Mouse (Mus musculus): ENCODE results near the gene Fn3krp. TPM values are rescaled to one million over a fixed set of nuclear protein-coding genes. Genes with fewer than 3 reads are reported as not detected.

Gene Fn3krp
- polyA plus RNA-seq, 1 experiment from 2014 or later: 8.9 TPM

DNA sequence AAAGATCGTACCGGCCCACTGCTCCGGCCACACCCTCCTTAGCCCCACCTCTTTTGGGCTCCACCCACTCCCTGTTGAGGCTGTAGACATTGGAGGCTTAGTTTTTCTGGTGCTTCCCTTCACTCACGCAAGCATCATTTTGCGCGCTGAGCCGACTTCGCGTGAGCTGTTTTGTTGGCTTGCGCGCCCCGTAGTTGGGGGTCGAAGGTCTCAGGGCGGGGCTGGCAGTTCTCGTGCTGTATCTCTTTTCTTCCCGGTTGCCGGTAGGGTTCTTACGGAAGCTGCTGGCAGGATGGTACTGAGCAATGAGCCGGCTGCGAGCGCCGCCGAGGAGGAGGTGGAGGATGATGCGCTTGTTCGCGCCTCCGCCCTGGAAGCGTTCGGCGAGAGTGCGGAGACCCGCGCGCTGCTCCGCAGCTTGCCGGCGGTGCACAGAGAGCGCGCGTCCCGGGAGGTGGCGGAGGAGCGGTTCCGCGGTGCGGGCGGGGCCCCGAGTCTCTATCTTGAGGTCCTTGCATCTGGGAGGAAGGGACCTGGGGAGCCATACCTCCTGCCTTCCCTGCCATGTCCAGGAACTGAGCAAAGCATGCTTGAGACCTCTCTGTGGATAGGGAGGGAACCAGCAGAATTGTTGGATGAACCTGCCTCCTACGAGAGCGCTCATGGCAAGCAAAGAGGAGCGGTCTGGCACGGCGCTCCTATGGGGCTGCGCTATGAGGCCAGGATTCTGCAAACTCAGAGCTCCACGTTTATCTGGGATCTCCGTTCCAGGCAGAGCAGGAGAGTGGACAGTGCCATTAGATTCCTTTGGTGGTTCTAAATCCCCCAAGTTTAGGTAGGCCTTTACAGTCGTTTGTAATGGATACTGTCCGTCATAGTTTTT is 30.8 kb downstream of the Fn3krp start, which contains the start of gene Tbcd:
Gene Tbcd, plus strand, starts transcription at position 197 of the 883 bp plus-strand sequence.
- Histone ChIP-seq H3K27me3 (no peaks in the 10 kb centered on the region), H3K4me3 (peak within 1 kb of the TSS; percentile 98), H3K9ac (peak within 1 kb of the TSS; percentile 62), H3K36me3 (peaks cover 12% of the 10 kb centered on the region), H3K9me3 (no peaks in the 10 kb centered on the region), H3K27ac (peak within 1 kb of the TSS; percentile 72), H3K4me1 (peaks cover 10% of the 10 kb centered on the region; the same call in 1 of the 2 replicates), H3K4me2 (peak within 1 kb of the TSS; percentile 67)
- peak; percentile 89 for ATAC-seq (ENCODE audit: insufficient number of reproducible peaks, low FRiP score, low TSS enrichment, low read depth)
- under 1% methylated on average over 58 of the region's 58 CpGs for WGBS

DNA sequence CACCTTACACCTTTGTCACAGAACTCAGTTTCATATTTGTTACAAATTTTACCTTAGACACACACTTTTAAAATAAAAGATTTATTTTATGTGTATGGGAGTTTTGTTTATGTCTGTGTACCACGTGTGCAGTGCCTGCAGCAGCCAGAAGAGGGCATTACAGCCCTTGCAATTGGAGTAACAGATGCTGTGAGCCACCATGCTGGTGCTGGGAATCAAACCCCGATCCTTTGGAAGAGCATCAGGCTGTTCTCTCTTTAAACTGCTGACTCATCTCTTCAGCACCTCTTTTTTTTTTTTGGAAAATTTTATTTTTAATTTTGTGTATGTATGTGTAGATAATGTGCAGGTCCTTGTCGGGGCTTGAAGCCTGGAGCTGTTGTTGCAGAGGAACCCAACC is 36.7 kb downstream of the Fn3krp start:
- Histone ChIP-seq H3K27me3 (no peaks in the 10 kb centered on the region), H3K4me1 (peaks cover 4% of the 10 kb centered on the region; the same call in 1 of the 2 replicates), H3K4me3 (no peak overlapping the region), H3K9me3 (no peaks in the 10 kb centered on the region), H3K27ac (no peak overlapping the region), H3K36me3 (peaks cover 56% of the 10 kb centered on the region), H3K9ac (no peak overlapping the region), H3K4me2 (no peak overlapping the region)
- 90% methylated on average over 3 of the region's 3 CpGs for WGBS
- no peak for ATAC-seq (ENCODE audit: insufficient number of reproducible peaks, low FRiP score, low TSS enrichment, low read depth)

DNA sequence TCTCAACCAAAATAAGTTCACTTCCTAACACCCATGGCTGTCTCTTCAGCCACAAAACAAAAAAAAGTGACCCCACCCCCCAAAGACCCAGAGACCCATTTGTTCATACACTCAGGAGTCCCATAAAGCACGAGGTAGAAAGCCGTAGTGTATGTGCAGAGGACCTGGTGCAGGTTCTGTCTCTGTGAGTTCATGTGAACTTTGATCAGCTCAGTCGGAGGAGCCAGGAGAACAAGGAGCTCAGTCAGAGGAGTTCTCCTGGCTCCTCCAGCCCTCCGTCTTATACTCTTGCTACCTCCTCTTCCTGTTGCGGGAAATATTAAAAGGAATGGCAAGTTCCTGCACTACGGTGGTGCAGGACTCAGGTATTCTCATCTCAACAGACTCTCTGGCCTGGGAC is 46.2 kb downstream of the Fn3krp start:
- no peaks in the 10 kb centered on the region for H3K27me3 ChIP-seq
- 89% methylated on average over 6 of the region's 6 CpGs for WGBS
- H3K9me3 ChIP-seq: no peaks in the 10 kb centered on the region
- H3K4me3 ChIP-seq: no peak overlapping the region
- no peak overlapping the region for H3K9ac ChIP-seq
- H3K36me3 ChIP-seq: peaks cover 40% of the 10 kb centered on the region
- no peak for ATAC-seq (ENCODE audit: insufficient number of reproducible peaks, low FRiP score, low TSS enrichment, low read depth)
- no peak overlapping the region for H3K27ac ChIP-seq
- no peak overlapping the region for H3K4me2 ChIP-seq
- no peaks in the 10 kb centered on the region for H3K4me1 ChIP-seq

DNA sequence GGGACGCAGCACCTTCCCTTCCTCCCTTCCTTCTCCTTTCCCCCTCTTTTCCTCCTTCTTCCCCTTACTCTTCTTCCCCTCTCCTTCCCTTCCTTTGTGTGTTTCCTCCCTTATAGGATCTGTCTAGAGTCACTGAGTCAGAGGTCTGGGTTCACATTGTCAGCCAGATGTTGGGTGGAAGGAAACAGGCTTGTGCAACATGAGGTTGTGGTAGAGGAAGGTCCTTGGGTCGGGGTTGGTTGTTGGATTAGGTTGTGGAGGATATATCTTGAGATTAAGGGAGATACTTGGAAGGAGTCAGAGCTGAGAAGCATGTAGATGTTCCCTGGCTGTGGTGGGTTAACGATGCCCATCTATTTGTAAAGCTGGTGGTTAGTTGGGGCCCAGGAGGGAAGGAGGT is 53.6 kb downstream of the Fn3krp start:
- no peak for ATAC-seq (ENCODE audit: insufficient number of reproducible peaks, low FRiP score, low TSS enrichment, low read depth)
- Histone ChIP-seq H3K4me3 (no peak overlapping the region), H3K9ac (no peak overlapping the region), H3K9me3 (no peaks in the 10 kb centered on the region), H3K27ac (no peak overlapping the region), H3K4me2 (no peak overlapping the region), H3K4me1 (peaks cover 4% of the 10 kb centered on the region; the same call in 1 of the 2 replicates), H3K36me3 (peaks cover 12% of the 10 kb centered on the region), H3K27me3 (no peaks in the 10 kb centered on the region)
- 85% methylated on average over 3 of the region's 3 CpGs for WGBS

DNA sequence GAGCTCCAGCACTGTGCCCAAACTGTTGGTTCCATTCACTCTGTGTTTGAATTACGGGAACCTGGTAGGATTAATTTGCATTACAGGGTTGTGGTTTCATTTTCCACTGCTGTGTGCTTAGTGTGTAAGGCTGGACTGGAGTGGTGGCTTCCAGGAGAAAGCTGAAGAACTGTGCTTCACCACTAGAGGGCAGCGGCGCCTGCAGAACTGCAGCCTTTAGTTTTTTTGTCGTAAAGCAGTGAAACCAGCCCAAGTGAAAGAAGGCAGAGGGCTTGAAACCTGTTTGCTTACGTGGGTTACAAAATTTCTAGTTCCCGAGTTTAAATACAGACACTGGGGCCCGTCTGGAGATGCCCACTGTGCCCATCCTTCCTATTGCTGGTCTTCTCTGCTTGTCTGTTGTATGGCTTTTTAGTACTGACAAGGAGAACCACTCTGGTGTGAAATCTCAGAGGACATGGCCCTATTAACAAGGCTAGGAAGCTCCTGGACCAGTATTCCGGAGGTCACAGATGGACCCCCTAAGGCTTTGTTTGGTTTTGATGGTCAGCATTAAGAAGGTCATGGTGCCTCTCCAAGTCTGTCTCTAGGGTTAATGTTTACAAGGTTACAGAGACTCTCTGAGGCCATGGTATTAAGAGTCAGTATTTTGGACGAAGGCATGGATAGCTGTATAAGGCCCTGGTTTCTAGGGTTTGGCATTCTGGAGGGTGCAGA is 54.7 kb downstream of the Fn3krp start:
- Histone ChIP-seq H3K4me3 (no peak overlapping the region), H3K9ac (no peak overlapping the region), H3K27me3 (no peaks in the 10 kb centered on the region), H3K27ac (no peak overlapping the region), H3K4me1 (peaks cover 4% of the 10 kb centered on the region; the same call in 1 of the 2 replicates), H3K4me2 (no peak overlapping the region), H3K36me3 (peaks cover 12% of the 10 kb centered on the region), H3K9me3 (no peaks in the 10 kb centered on the region)
- ATAC-seq (ENCODE audit: insufficient number of reproducible peaks, low FRiP score, low TSS enrichment, low read depth): no peak
- WGBS: 27% methylated on average over 9 of the region's 9 CpGs

DNA sequence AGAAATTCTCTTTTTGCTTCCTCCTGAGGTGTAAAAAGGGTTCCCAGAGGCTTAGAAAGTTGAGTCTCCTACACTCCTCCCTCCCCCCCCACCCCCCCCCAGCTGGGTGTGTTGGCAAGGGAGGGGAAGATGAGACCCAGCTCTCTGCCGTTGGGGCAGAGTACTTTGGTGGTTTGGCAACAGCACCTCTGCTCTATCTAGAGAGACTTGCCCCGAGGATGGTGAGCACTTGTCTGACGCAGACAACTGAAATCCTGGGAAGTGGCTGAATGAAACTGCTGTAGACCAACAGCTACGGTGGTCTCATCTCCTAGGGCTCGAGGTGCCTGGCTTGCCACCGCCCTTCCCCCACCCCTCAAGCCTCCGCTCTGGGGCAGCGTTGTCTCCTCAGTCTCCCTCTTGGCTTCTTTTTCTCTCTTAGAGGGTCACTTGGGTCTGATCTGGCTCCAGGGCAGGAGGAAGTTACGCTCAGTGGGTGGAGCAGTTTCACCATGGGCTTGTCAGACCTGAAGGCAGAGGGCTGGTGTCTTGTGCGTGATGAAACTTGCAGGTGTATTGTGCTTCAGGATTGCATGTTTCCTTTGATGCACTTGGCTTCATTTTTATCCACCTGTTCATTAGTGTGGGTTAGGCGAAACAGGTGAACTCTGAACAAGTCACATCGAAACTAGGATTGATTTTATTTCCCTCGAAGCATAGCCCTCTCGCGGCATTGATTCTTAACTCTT is 58.4 kb downstream of the Fn3krp start:
- Histone ChIP-seq H3K36me3 (peaks cover 15% of the 10 kb centered on the region), H3K9ac (no peak overlapping the region), H3K27me3 (no peaks in the 10 kb centered on the region), H3K9me3 (no peaks in the 10 kb centered on the region), H3K27ac (0 out of 2 replicates have a peak overlapping the region, but pooled peaks have one; percentile 61), H3K4me1 (peaks cover 4% of the 10 kb centered on the region; the same call in 1 of the 2 replicates), H3K4me2 (no peak overlapping the region), H3K4me3 (no peak overlapping the region)
- 76% methylated on average over 15 of the region's 15 CpGs for WGBS
- no peak for ATAC-seq (ENCODE audit: insufficient number of reproducible peaks, low FRiP score, low TSS enrichment, low read depth)

Small RNA genes lying within 50 kb of the gene (microRNA-seq; reads per million reads assigned to microRNA genes)
- not detected for gene Mir7236

Other genes with a start within 250 kb of the Fn3krp start
- 9.0 and 9.6 TPM in 2 replicates for gene Hexdc, start 217.0 kb upstream of the Fn3krp start, polyA plus RNA-seq (2015; fragmentation: Nextera tagmentation; extraction: Ambion mirVana)
- gene Ogfod3, start 216.7 kb upstream of the Fn3krp start, polyA plus RNA-seq (2015; fragmentation: Nextera tagmentation; extraction: Ambion mirVana): 21.5 and 24.8 TPM in 2 replicates
- gene Cybc1, start 192.1 kb upstream of the Fn3krp start, polyA plus RNA-seq (2015; fragmentation: Nextera tagmentation; extraction: Ambion mirVana): 43.4 and 44.7 TPM in 2 replicates
- gene Narf, start 184.1 kb upstream of the Fn3krp start, polyA plus RNA-seq (2015; fragmentation: Nextera tagmentation; extraction: Ambion mirVana): 54.9 and 56.7 TPM in 2 replicates
- gene Foxk2, start 161.4 kb upstream of the Fn3krp start, polyA plus RNA-seq (2015; fragmentation: Nextera tagmentation; extraction: Ambion mirVana): 6.2 and 7.2 TPM in 2 replicates
- 92.1 and 99.3 TPM in 2 replicates for gene Wdr45b, start 67.0 kb upstream of the Fn3krp start, polyA plus RNA-seq (2015; fragmentation: Nextera tagmentation; extraction: Ambion mirVana)
- 18.6 and 37.5 TPM in 2 replicates for gene Rab40b, start 33.1 kb upstream of the Fn3krp start, polyA plus RNA-seq (2015; fragmentation: Nextera tagmentation; extraction: Ambion mirVana)
- gene Fn3k, start 13.5 kb downstream of the Fn3krp start, polyA plus RNA-seq (2015; fragmentation: Nextera tagmentation; extraction: Ambion mirVana): 0.58 and 3.1 TPM in 2 replicates
- gene Tbcd, start 30.5 kb downstream of the Fn3krp start, polyA plus RNA-seq (2015; fragmentation: Nextera tagmentation; extraction: Ambion mirVana): 51.5 and 51.8 TPM in 2 replicates
- 37.5 and 39.1 TPM in 2 replicates for gene Zfp750, start 97.9 kb downstream of the Fn3krp start, polyA plus RNA-seq (2015; fragmentation: Nextera tagmentation; extraction: Ambion mirVana)